Mouse (Mus musculus) embryonic facial prominence, embryonic 12.5 days (tissue): ENCODE data around the gene Nyap1. TPM values are rescaled to one million over a fixed set of nuclear protein-coding genes. Genes with fewer than 3 reads are reported as not detected.

ENCODE experiments used
- ATAC-seq: fragments of 200-750 bp; cut with Nextera tagmentation; 2 replicates; pipeline ENCODE4 v1.8.0; 2017; ENCODE audit not compliant: insufficient number of reproducible peaks, insufficient read depth, low FRiP score, low TSS enrichment
- H3K27ac ChIP-seq: fragments of 300-500 bp; sonication (generic); 2 replicates; pipeline ENCODE4 v1.5.1; 2016; ENCODE audit warnings: mild to moderate bottlenecking
- H3K27me3 ChIP-seq: fragments of 300-500 bp; sonication (generic); 2 replicates; pipeline ENCODE4 v1.6.1; 2016; ENCODE audit warnings: mild to moderate bottlenecking, moderate library complexity
- H3K36me3 ChIP-seq: fragments of 300-500 bp; sonication (generic); 2 replicates; pipeline ENCODE4 v1.6.1; 2016; ENCODE audit warnings: mild to moderate bottlenecking
- H3K4me1 ChIP-seq: fragments of 300-500 bp; sonication (generic); 2 replicates; pipeline ENCODE4 v1.6.1; 2016
- H3K4me2 ChIP-seq: fragments of 300-500 bp; sonication (generic); replicated peaks from 2 replicates; pipeline ENCODE4 v1.6.1; 2016; ENCODE audit warnings: mild to moderate bottlenecking, moderate library complexity
- H3K4me3 ChIP-seq: fragments of 300-500 bp; sonication (generic); 2 replicates; pipeline ENCODE4 v1.5.1; 2016; ENCODE audit warnings: mild to moderate bottlenecking
- H3K9ac ChIP-seq: fragments of 300-500 bp; sonication (generic); 2 replicates; pipeline ENCODE4 v1.6.1; 2016; ENCODE audit warnings: mild to moderate bottlenecking, moderate library complexity
- H3K9me3 ChIP-seq: fragments of 300-500 bp; sonication (generic); 2 replicates; pipeline ENCODE4 v1.6.1; 2016; ENCODE audit warnings: mild to moderate bottlenecking, moderate library complexity
- WGBS: fragments of 180-500 bp; shearing (Covaris S2); methylation state at CpG from one replicate; pipeline ENCODE4 v1.1.7; 2016; 5-methylcytosine and 5-hydroxymethylcytosine counted together
- polyA plus RNA-seq: library from polyadenylated mRNA; unstranded; fragments of >200 nt; fragmentation: Nextera tagmentation; extraction: Ambion mirVana; gene quantifications from 2 replicates; pipeline ENCODE4 v1.2.1, GENCODE M21; 2016

Gene Nyap1
- polyA plus RNA-seq, 1 experiment from 2014 or later = 3.7 TPM

DNA sequence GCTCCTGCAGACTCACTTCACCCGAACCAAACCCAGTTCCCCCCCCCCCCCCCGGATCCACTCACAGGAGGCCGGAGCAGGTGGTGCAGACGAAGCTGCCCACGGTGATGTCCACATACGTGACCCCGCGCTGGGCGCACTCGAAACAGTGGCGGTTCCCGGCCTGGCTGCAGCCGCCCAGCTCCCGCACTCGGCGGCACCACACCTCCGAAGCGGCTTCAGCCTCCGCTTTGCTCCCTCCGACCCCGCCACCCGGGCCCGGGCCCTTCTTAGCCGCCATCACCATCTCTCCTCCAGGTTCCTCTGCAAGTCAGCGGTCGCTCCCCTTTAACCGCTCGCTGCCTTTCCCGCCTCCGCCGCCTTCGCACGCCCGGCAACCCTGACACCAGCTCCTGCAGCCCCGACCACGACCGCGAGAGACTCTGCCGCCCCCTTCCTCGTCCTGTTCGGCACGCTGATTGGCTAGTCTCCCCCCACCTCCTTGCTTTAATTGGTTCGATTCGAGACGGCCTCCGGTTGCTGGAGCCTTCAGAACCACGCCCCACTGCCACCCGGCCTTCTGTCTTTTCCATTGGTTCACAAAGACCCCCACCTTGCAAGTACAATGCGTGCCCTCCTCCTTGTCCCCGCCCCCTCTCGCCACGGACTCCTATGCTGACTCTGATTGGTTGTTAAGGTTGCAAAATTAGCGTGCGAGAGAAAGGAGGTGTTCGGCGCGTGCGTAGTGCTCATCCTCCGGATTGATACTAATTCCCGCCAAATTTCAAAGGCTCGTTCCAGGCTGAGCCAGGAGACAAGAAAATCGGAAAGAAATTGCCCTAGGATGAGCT, 56.9 kb downstream of the Nyap1 start, which contains the start of gene Agfg2:
Gene Agfg2, minus strand, starts transcription at position 433 of the 830 bp plus-strand sequence.
- WGBS = under 1% methylated on average over 62 of the region's 62 CpGs
- peak; percentile 97 for ATAC-seq
- H3K9me3 ChIP-seq = no peaks in the 10 kb centered on the region

DNA sequence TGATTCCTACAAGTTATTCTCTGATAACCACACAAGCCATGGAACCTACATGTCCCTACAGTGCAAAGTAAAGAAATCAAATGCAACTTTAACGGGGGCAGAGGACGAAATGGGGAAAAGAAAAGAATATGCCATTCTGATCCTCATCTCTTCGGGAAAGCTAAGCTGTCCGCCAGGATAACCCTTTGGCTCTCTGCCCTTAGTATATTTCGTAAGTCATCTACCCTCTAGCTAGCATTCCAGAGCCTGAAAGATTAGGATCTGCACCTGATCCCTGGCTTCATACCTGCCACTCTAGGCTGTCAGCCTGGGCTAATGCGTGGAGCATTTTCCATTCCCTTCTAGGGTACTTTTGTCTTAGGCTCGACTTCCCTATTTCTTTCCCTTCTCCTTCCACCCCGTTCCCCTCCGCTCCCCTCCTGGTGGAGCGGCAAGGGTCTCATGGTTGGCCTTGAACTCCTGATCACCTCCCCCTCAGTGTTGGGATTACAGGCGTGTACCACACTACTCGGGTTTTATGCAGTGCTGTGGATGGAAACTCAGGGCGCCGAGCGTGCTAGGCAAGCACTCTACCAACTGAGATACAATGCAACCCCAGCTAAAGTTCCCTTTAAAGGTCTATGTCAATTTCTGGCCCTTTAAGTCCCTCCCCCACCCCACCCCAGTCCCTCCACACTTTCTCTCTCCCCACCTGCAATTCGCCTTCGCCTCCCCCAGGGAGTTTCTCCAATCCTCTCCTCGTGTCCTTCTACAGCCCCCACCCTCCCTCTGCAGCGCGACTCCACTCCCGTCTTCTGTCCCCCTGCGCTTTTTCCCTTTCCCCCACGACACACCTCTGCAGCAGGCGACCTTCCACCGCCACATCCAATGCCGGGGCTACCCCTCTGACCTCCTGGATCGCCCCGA, 57.8 kb downstream of the Nyap1 start:
- H3K27me3 ChIP-seq = no peaks in the 10 kb centered on the region
- no peak for ATAC-seq
- peak overlapping the region; percentile 76 for H3K4me3 ChIP-seq

More for the DNA sequence above, 56.9 kb downstream of the Nyap1 start, which contains the start of gene Agfg2:
- peak within 1 kb of the TSS; percentile 98 for H3K4me2 ChIP-seq
- H3K36me3 ChIP-seq = no peaks in the 10 kb centered on the region
- peak within 1 kb of the TSS; percentile 75 for H3K27ac ChIP-seq
- peak within 1 kb of the TSS; percentile 73 for H3K9ac ChIP-seq
- H3K4me3 ChIP-seq = peak within 1 kb of the TSS; percentile 76
- peaks cover 20% of the 10 kb centered on the region for H3K4me1 ChIP-seq
- H3K27me3 ChIP-seq = no peaks in the 10 kb centered on the region

DNA sequence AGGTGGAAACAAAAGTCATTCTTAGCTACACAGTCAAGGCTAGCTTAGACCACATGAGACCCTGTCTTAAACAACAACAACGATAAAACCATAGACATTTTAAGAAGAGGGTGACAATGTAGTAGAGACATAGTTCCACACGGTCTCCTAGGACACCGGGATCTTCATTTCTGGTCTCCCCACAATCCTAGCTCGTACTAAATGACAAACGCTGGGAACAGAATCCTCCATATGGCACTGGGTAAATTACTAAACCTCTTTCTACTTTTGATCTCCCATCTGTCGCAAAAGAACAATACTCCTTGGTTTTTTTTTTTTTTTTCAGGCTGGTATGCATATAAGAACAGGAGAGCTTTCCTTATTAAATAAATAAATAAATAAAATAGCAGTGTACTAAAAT, 58.9 kb downstream of the Nyap1 start:
- H3K36me3 ChIP-seq = no peaks in the 10 kb centered on the region
- no peaks in the 10 kb centered on the region for H3K9me3 ChIP-seq
- H3K4me2 ChIP-seq = no peak overlapping the region
- WGBS = 84% methylated on average over 6 of the region's 6 CpGs
- no peak overlapping the region for H3K27ac ChIP-seq
- no peak overlapping the region for H3K9ac ChIP-seq
- ATAC-seq = no peak
- H3K4me3 ChIP-seq = no peak overlapping the region
- H3K4me1 ChIP-seq = peaks cover 20% of the 10 kb centered on the region
- H3K27me3 ChIP-seq = no peaks in the 10 kb centered on the region

More for the DNA sequence above, 57.8 kb downstream of the Nyap1 start:
- H3K9me3 ChIP-seq = no peaks in the 10 kb centered on the region
- peak overlapping the region; percentile 98 for H3K4me2 ChIP-seq
- no peaks in the 10 kb centered on the region for H3K36me3 ChIP-seq
- peak overlapping the region; percentile 75; the same call in 1 of the 2 replicates for H3K27ac ChIP-seq
- peak overlapping the region; percentile 73 for H3K9ac ChIP-seq
- 15% methylated on average over 28 of the region's 28 CpGs for WGBS
- H3K4me1 ChIP-seq = peaks cover 20% of the 10 kb centered on the region

Other genes starting within 250 kb of the Nyap1 start
- gene Pop7, start 239.1 kb downstream of the Nyap1 start, polyA plus RNA-seq = 54.0 and 56.4 TPM in 2 replicates
- 17.4 and 18.1 TPM in 2 replicates for gene Gigyf1, start 223.1 kb downstream of the Nyap1 start, polyA plus RNA-seq
- 0.34 and 0.47 TPM in 2 replicates for gene Epo, start 208.4 kb downstream of the Nyap1 start, polyA plus RNA-seq
- gene Gnb2, start 208.1 kb downstream of the Nyap1 start, polyA plus RNA-seq = 382 and 409 TPM in 2 replicates
- gene Actl6b, start 188.1 kb downstream of the Nyap1 start, polyA plus RNA-seq = 6.1 and 9.3 TPM in 2 replicates
- 0.95 and 1.3 TPM in 2 replicates for gene Tfr2, start 171.8 kb downstream of the Nyap1 start, polyA plus RNA-seq
- gene Mospd3, start 140.5 kb downstream of the Nyap1 start, polyA plus RNA-seq = 28.4 and 28.7 TPM in 2 replicates
- 124 and 128 TPM in 2 replicates for gene Pcolce, start 127.8 kb downstream of the Nyap1 start, polyA plus RNA-seq
- gene Fbxo24, start 112.6 kb downstream of the Nyap1 start, polyA plus RNA-seq = 0.22 and 0.36 TPM in 2 replicates
- 30.8 and 34.0 TPM in 2 replicates for gene Lrch4, start 112.5 kb downstream of the Nyap1 start, polyA plus RNA-seq
- gene Gm20605, start 112.4 kb downstream of the Nyap1 start, polyA plus RNA-seq = 9.2 and 11.8 TPM in 2 replicates
- gene Sap25, start 100.3 kb downstream of the Nyap1 start, polyA plus RNA-seq = 6.6 and 6.8 TPM in 2 replicates
- gene Irs3, start 95.9 kb downstream of the Nyap1 start, polyA plus RNA-seq = 0.18 and 0.34 TPM in 2 replicates
- gene Agfg2, start 56.9 kb downstream of the Nyap1 start, polyA plus RNA-seq = 21.7 and 22.2 TPM in 2 replicates
- 129 and 133 TPM in 2 replicates for gene Tsc22d4, start 4.1 kb upstream of the Nyap1 start, polyA plus RNA-seq
- gene Ppp1r35, start 37.2 kb upstream of the Nyap1 start, polyA plus RNA-seq = 51.3 and 51.9 TPM in 2 replicates
- gene Mepce, start 46.0 kb upstream of the Nyap1 start, polyA plus RNA-seq = 14.5 and 15.8 TPM in 2 replicates
- gene Zcwpw1, start 46.2 kb upstream of the Nyap1 start, polyA plus RNA-seq = 38.2 and 39.3 TPM in 2 replicates
- 0.22 and 0.28 TPM in 2 replicates for gene Pilra, start 94.7 kb upstream of the Nyap1 start, polyA plus RNA-seq
- gene Pilrb1, start 116.5 kb upstream of the Nyap1 start, polyA plus RNA-seq = 0.47 TPM in 1 of 2 replicates, not detected in the other
- gene Pilrb2, start 130.2 kb upstream of the Nyap1 start, polyA plus RNA-seq = 0.13 TPM in 1 of 2 replicates, not detected in the other
- not detected in 2 replicates for gene Cyp3a13, start 180.0 kb upstream of the Nyap1 start, polyA plus RNA-seq
- 0.32 and 0.41 TPM in 2 replicates for gene Gjc3, start 221.5 kb upstream of the Nyap1 start, polyA plus RNA-seq
- gene Azgp1, start 239.9 kb upstream of the Nyap1 start, polyA plus RNA-seq = not detected in 2 replicates